Mouse (Mus musculus) left cerebral cortex, adult 2 months (tissue): Measurements from ENCODE around the gene Myh15. TPM values are rescaled to one million over a fixed set of nuclear protein-coding genes. Genes with fewer than 3 reads are reported as not detected.
"Not testable (repeated sequence)": the region's sequence is repeated elsewhere in the genome, so short reads cannot be mapped to it uniquely, and the experiment has no call there.

Experiments
- DNase-seq, 2 experiments: peaks; one replicate each; pipeline ENCODE4 v3.0.0; 2021 to 2022; ENCODE audit warnings: low spot score in 2 of 2, mixed read lengths in 1 of 2; ENCODE audit errors: extremely low spot score in 1 of 2
- H3K27ac ChIP-seq: fragments of 200-600 bp; 2 replicates; pipeline ENCODE4 v1.8.1; 2022
- H3K4me3 ChIP-seq: fragments of 200-600 bp; 2 replicates; pipeline ENCODE4 v1.8.1; 2022
- CTCF ChIP-seq: fragments of 200-600 bp; IDR thresholded peaks from 2 replicates; pipeline ENCODE4 v1.8.1; 2022; ENCODE audit warnings: antibody characterized with exemption, mild to moderate bottlenecking, moderate library complexity
- intact Hi-C: fragments of 180-260 bp; cut with DNase I; formaldehyde crosslinking; loops from one replicate; pipeline ENCODE4 v1.15.1; 2025
- total RNA-seq, 2 experiments: library from RNA; stranded (reverse); gene quantifications; 2 replicates each; pipeline ENCODE4 v1.2.3; 2021

Myh15 gene
- total RNA-seq, 2 experiments from 2014 or later: 0.48 to 0.63 TPM

DNA sequence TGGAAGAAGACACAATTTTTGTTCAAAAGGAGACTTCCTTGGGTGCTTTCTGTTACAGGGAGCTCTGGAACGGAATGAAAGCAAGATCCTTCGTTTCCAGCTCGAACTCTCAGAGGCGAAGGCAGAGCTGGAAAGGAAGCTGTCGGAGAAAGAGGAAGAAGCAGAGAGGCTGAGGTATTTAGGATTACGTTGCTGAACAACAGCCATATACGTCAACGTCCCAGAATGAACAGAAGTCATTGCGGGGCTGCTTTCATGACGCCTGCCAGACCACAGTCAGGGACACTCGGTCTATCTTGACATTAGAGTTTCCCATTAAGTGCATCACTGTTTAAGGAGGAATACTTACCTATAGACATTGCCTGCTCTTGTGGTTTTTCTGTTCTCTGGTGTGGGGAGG, 108.4 kb downstream of the Myh15 start:
- no peak for TF ChIP-seq CTCF
- no peak for DNase-seq
- intact Hi-C loops: loop anchor here (5.0 kb wide), 1 partner anchor 332 kb away; no protein-coding TSS in a partner anchor
- Histone ChIP-seq H3K27ac (no peak overlapping the region), H3K4me3 (no peak overlapping the region)

DNA sequence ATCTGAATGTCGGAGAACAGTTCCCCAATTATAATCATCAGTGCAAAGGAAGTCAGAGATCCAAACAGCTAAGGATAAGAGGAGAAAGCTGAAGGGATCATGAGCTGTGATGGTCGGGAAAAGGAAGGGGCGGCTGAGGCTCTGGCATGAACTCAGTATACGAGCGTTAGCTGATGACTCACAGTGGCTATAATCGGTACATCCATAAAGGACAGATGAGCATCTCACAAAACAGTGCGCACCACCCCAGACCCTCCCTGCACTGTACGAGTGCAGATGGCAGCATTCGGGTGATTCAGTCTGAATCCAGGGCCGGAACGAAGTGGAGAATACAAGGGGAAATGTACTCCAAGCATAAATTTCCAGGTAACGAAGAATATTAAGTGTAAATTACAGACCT, 110.0 kb downstream of the Myh15 start:
- peak; percentile 23 to 24 for DNase-seq
- intact Hi-C loops: loop anchor here (5.0 kb wide), 1 partner anchor 330 kb away; no protein-coding TSS in a partner anchor
- peak overlapping the region; percentile 34; the same call in 1 of the 2 replicates for H3K27ac ChIP-seq
- no peak for TF ChIP-seq CTCF
- no peak overlapping the region for H3K4me3 ChIP-seq

DNA sequence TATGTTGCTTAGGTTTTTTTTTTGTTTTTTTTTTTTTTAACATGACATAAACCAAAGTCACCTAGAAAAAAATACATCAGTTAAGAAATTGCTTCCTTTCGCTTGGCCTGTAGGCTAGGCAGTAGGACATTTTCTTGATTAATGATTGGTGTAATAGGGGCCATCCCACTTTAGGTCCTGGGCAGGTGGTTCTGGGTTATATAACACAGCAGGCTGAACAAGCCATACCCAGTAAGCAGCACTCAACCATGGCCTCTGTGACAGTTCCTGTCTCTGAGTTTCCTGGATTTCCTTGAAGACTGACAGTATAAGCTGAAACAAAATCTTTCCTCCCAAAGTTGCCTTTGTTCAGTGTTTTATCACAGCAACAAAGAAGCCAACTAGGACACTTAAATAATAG, 117.8 kb downstream of the Myh15 start:
- Histone ChIP-seq H3K4me3 (no peak overlapping the region), H3K27ac (peak overlapping the region; percentile 76; the same call in 1 of the 2 replicates)
- no peak for DNase-seq
- intact Hi-C loops: no loop called here
- TF ChIP-seq CTCF: no peak

DNA sequence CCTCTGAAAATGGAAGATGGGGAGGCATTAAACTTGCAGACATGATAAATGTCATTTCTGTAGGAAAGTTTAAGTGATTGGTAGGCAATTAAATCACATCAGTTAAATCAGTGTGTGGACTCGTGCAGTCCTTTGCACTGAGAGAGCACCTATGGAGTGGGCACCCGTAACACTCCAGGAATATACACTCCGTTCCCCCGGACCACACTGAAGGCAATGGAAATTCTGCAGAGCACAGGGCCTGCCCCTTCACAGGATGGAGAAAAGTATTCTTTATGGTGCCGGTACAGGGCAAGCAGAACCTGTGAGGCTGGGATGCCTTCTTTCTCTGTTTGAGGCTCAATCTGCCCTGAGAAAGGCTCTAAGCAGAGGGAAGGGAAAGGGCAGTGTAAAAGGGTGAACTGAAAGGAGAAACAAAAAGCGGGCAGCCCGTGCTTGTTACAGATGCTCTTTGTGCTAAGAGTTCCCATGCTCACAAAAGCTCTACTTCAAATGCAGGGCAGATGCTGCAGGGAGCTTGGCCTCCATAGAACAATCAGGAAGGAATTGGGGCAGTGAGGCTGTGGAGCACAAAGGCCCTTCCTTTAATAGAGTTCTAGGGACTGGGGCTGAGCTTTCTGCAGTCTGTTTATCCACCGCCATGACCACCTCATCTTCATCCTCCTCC, 118.6 kb downstream of the Myh15 start:
- Histone ChIP-seq H3K4me3 (no peak overlapping the region), H3K27ac (peak overlapping the region; percentile 76)
- peak in 1 of 2 experiments; percentile 19 for DNase-seq
- intact Hi-C loops: no loop called here
- TF ChIP-seq CTCF: no peak

DNA sequence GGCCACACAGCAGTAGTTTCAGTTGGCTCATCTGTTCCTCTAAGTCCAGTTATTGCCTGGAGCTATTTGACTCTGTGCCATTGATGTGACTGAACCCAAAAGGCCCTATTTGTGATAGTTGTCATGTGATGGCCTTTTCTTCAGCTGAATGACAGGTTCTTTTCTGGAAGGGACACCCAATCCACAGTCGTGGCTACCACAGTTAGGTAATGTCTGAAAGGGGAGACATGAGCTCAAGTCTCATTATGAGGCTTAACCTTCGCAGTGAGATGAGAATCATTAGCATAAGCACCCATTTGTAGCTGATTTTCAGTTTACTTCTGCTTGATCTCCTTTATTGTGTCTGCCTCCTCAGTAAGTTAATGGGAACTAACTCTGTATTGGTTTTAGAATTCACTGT, 136.2 kb downstream of the Myh15 start:
- Histone ChIP-seq H3K4me3 (no peak overlapping the region), H3K27ac (no peak overlapping the region)
- DNase-seq: no peak
- intact Hi-C loops: no loop called here
- TF ChIP-seq CTCF: no peak

DNA sequence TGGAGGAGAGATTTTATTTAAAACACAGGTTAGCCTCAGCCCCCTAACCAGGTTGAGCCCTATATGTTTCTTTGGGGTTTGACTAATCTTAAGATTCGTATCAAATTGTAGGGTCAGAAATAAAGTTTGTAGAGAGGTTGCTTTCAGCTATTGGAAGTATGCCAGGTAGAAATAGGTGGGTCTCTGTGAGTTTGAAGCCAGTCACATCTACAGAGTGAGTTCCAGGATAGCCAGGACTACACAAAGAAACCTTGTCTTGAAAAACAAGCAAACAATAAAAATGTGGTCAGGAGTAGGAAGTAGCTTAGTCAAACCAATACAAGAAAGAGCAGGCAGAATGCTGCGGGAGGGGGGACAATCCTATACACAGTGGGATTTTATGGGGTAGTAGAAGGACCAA, 136.7 kb downstream of the Myh15 start:
- no peak for DNase-seq
- intact Hi-C loops: no loop called here
- no peak for TF ChIP-seq CTCF
- H3K27ac ChIP-seq: no peak overlapping the region
- no peak overlapping the region for H3K4me3 ChIP-seq

DNA sequence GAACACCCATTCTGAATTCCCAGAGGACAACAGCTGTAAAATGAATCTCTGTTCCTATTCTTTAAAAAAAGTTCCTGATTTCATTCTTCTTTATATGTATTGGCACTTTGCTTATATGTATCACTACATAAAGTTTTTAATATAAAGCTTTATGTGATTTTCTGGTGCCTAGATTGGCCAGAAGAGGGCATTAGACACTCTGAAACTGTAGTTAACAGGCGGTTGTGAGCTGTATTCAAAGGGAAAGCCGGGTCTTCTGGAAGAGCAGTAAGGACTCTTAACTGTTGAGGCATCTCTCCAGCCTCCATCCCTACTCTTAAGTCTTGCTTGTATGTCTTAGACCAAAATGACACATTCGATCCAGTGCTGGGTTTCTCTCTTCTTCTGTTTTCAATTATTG, 139.0 kb downstream of the Myh15 start:
- intact Hi-C loops: loop anchor here (1.0 kb wide), 1 partner anchor 123 kb away; no protein-coding TSS in a partner anchor

DNA sequence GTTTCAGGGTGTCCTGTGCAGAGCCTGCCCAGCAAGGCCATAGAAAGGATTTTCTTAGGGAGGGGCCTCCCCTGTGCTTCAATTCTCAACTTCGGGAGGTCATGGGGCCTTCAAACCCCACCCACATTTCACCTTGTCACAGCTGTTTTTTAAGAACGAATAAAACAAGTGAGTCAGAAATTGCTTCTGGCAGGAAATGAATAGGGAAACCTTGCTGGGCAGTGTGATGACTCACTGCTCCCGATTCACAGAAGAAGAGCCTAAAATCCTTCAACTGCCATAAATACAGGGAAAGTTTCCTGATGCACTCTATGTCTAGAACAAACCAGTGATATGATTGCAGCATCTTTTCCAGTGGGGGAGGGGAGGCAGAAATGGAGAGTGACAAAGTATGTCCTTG, 140.7 kb downstream of the Myh15 start:
- DNase-seq: peak in 1 of 2 experiments; percentile 19
- TF ChIP-seq CTCF: no peak
- intact Hi-C loops: no loop called here
- Histone ChIP-seq H3K27ac (peak overlapping the region; percentile 26; the same call in 1 of the 2 replicates), H3K4me3 (no peak overlapping the region)

More for the DNA sequence above, 139.0 kb downstream of the Myh15 start:
- peak; percentile 45 for TF ChIP-seq CTCF
- DNase-seq: no peak
- Histone ChIP-seq H3K27ac (peak overlapping the region; percentile 8; the same call in 1 of the 2 replicates), H3K4me3 (no peak overlapping the region)

DNA sequence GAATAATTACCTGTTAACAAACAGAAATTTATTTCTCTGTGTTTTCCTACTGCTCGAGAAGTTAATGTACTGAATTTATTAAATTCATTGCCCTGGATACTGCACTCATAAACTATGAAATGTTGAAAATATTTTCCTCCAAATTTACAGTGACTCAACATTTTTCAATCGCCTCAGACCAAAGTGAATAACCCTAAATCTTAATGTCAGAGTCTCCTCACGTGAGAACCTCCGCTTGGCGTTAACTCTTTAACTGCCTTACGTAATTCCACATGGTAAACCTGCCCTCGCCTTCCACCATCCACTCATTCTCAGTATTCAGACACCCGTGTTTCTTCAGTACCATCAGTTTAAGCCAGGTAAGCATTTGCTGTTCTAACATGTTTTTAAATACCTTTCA, 166.4 kb downstream of the Myh15 start:
- no peak overlapping the region for H3K27ac ChIP-seq
- intact Hi-C loops: no loop called here
- no peak for DNase-seq
- no peak for TF ChIP-seq CTCF
- no peak overlapping the region for H3K4me3 ChIP-seq

DNA sequence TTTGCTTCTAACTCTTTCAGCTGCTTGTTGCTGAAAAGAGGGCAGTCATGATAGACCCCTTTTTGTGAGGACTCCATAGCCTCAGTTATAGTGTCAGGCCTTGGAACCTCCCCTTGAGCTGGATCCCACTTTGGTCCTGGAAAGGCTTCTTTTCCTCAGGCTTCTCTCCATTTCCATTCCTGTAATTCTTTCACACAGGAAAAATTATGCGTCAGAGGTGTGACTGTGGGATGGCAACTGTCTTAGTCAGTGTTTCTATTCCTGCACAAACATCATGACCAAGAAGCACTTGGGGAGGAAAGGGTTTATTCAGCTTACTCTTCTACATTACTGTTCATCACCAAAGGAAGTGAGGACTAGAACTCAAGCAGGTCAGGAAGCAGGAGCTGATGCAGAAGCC, 186.2 kb downstream of the Myh15 start:
- intact Hi-C loops, H3K4me3 ChIP-seq, H3K27ac ChIP-seq, DNase-seq: not testable (repeated sequence)

Other genes with a start within 250 kb of the Myh15 start
- gene Retnlb, start 240.6 kb upstream of the Myh15 start, total RNA-seq: not detected
- gene Retnla, start 214.9 kb upstream of the Myh15 start, total RNA-seq: not detected
- gene Retnlg, start 184.9 kb upstream of the Myh15 start, total RNA-seq: under 1 TPM in 1 of 2 experiments, not detected in 1; 0.63 TPM
- 10 to 100 TPM; 75.5 to 82.6 TPM for gene Dzip3, start 63.3 kb upstream of the Myh15 start, total RNA-seq
- gene Cip2a, start 63.3 kb upstream of the Myh15 start, total RNA-seq: 1 to 10 TPM; 2.6 to 2.9 TPM